Mouse (Mus musculus) embryonic facial prominence, embryonic 15.5 days (tissue): ENCODE measurements at regions not wholly inside any gene's neighbourhood (a gene's known extent, or its start where the extent isn't known, plus 50 kb on each side); places are given as distances from the start of the nearest gene placed in this dataset.
A peak's percentile ranks its signal among the peaks of the same experiment; 100 is the strongest.

Experiments used
- ATAC-seq: fragments of 200-750 bp; cut with Nextera tagmentation; 2 replicates; pipeline ENCODE4 v1.8.0; 2017; ENCODE audit warnings: low read depth, moderate TSS enrichment; ENCODE audit not compliant: insufficient number of reproducible peaks, low FRiP score, low TSS enrichment
- H3K27ac ChIP-seq: fragments of 300-500 bp; sonication (generic); replicated peaks from 2 replicates; pipeline ENCODE4 v1.5.1; 2015; ENCODE audit warnings: mild to moderate bottlenecking, inconsistent platforms
- H3K27me3 ChIP-seq: fragments of 300-500 bp; sonication (generic); 2 replicates; pipeline ENCODE4 v1.6.1; 2015; ENCODE audit warnings: inconsistent platforms
- H3K36me3 ChIP-seq: fragments of 300-500 bp; sonication (generic); 2 replicates; pipeline ENCODE4 v1.6.1; 2015; ENCODE audit warnings: mild to moderate bottlenecking, inconsistent platforms
- H3K4me1 ChIP-seq: fragments of 300-500 bp; sonication (generic); 2 replicates; pipeline ENCODE4 v1.6.1; 2015; ENCODE audit warnings: inconsistent platforms
- H3K4me2 ChIP-seq: fragments of 300-500 bp; sonication (generic); replicated peaks from 2 replicates; pipeline ENCODE4 v1.6.1; 2015; ENCODE audit warnings: mild to moderate bottlenecking, inconsistent platforms
- H3K4me3 ChIP-seq: fragments of 300-500 bp; sonication (generic); replicated peaks from 2 replicates; pipeline ENCODE4 v1.5.1; 2015; ENCODE audit warnings: mild to moderate bottlenecking, inconsistent platforms
- H3K9ac ChIP-seq: fragments of 300-500 bp; sonication (generic); 2 replicates; pipeline ENCODE4 v1.6.1; 2015; ENCODE audit warnings: inconsistent platforms
- H3K9me3 ChIP-seq: fragments of 300-500 bp; sonication (generic); replicated peaks from 2 replicates; pipeline ENCODE4 v1.6.1; 2016; ENCODE audit warnings: inconsistent platforms
- WGBS: fragments of 180-500 bp; shearing (Covaris S2); methylation state at CpG from one replicate; pipeline ENCODE4 v1.1.7; 2015; 5-methylcytosine and 5-hydroxymethylcytosine counted together

GRCm38 (mm10) chr15:94219907-94220306, 245.3 kb downstream of the Adamts20 start:
- Histone ChIP-seq H3K27ac (no peak overlapping the region), H3K36me3 (no peaks in the 10 kb centered on the region), H3K27me3 (no peaks in the 10 kb centered on the region), H3K4me1 (peaks cover 2% of the 10 kb centered on the region; the same call in 1 of the 2 replicates), H3K9me3 (no peaks in the 10 kb centered on the region), H3K4me2 (no peak overlapping the region), H3K9ac (no peak overlapping the region), H3K4me3 (no peak overlapping the region)
- ATAC-seq = no peak
- WGBS = 60% methylated on average over 5 of the region's 5 CpGs

- Histone ChIP-seq H3K9me3 (no peaks in the 10 kb centered on the region), H3K4me1 (peaks cover 13% of the 10 kb centered on the region; the same call in 1 of the 2 replicates), H3K27me3 (no peaks in the 10 kb centered on the region), H3K4me2 (no peak overlapping the region), H3K9ac (no peak overlapping the region), H3K4me3 (no peak overlapping the region), H3K27ac (no peak overlapping the region), H3K36me3 (no peaks in the 10 kb centered on the region)
- no peak for ATAC-seq
- WGBS = 79% methylated on average over 2 of the region's 2 CpGs
Observed at GRCm38 (mm10) chr15:94216703-94217102, 248.5 kb downstream of the Adamts20 start.

- no peak overlapping the region for H3K9ac ChIP-seq
- H3K4me2 ChIP-seq = no peak overlapping the region
Observed at GRCm38 (mm10) chr15:94214440-94214839, 250.8 kb downstream of the Adamts20 start.

GRCm38 (mm10) chr15:94213393-94213792, 251.8 kb downstream of the Adamts20 start:
- Histone ChIP-seq H3K27ac (no peak overlapping the region), H3K9ac (no peak overlapping the region), H3K27me3 (no peaks in the 10 kb centered on the region), H3K9me3 (no peaks in the 10 kb centered on the region), H3K4me3 (no peak overlapping the region), H3K4me2 (no peak overlapping the region), H3K36me3 (no peaks in the 10 kb centered on the region), H3K4me1 (peaks cover 13% of the 10 kb centered on the region; the same call in 1 of the 2 replicates)
- ATAC-seq = no peak
- WGBS = 13% methylated on average over 4 of the region's 4 CpGs

More at GRCm38 (mm10) chr15:94214440-94214839, 250.8 kb downstream of the Adamts20 start:
- H3K4me1 ChIP-seq = peaks cover 13% of the 10 kb centered on the region; the same call in 1 of the 2 replicates
- no peaks in the 10 kb centered on the region for H3K36me3 ChIP-seq
- H3K27me3 ChIP-seq = no peaks in the 10 kb centered on the region
- 25% methylated on average over 9 of the region's 9 CpGs for WGBS
- H3K9me3 ChIP-seq = no peaks in the 10 kb centered on the region
- no peak overlapping the region for H3K27ac ChIP-seq
- no peak overlapping the region for H3K4me3 ChIP-seq
- no peak for ATAC-seq

GRCm38 (mm10) chr15:94208476-94208875, 256.7 kb downstream of the Adamts20 start:
- H3K36me3 ChIP-seq = no peaks in the 10 kb centered on the region
- no peaks in the 10 kb centered on the region for H3K27me3 ChIP-seq
- no peak overlapping the region for H3K27ac ChIP-seq
- no peak overlapping the region for H3K4me2 ChIP-seq
- H3K9ac ChIP-seq = no peak overlapping the region
- 52% methylated on average over 1 of the region's 1 CpGs for WGBS
- ATAC-seq = no peak
- peaks cover 14% of the 10 kb centered on the region for H3K4me1 ChIP-seq
- no peak overlapping the region for H3K4me3 ChIP-seq
- no peaks in the 10 kb centered on the region for H3K9me3 ChIP-seq

- H3K9ac ChIP-seq = no peak overlapping the region
Observed at GRCm38 (mm10) chr15:94206454-94206853, 258.8 kb downstream of the Adamts20 start.

GRCm38 (mm10) chr15:94205309-94205893, 259.8 kb downstream of the Adamts20 start:
- WGBS = 33% methylated on average over 11 of the region's 11 CpGs
- ATAC-seq = no peak
- Histone ChIP-seq H3K4me2 (no peak overlapping the region), H3K4me3 (no peak overlapping the region), H3K27me3 (no peaks in the 10 kb centered on the region), H3K36me3 (no peaks in the 10 kb centered on the region), H3K9me3 (no peaks in the 10 kb centered on the region), H3K27ac (no peak overlapping the region), H3K4me1 (peaks cover 10% of the 10 kb centered on the region), H3K9ac (no peak overlapping the region)

More at GRCm38 (mm10) chr15:94206454-94206853, 258.8 kb downstream of the Adamts20 start:
- H3K27ac ChIP-seq = no peak overlapping the region
- no peaks in the 10 kb centered on the region for H3K36me3 ChIP-seq
- peaks cover 10% of the 10 kb centered on the region for H3K4me1 ChIP-seq
- no peaks in the 10 kb centered on the region for H3K27me3 ChIP-seq
- 82% methylated on average over 8 of the region's 8 CpGs for WGBS
- H3K4me3 ChIP-seq = no peak overlapping the region
- ATAC-seq = no peak
- no peak overlapping the region for H3K4me2 ChIP-seq
- H3K9me3 ChIP-seq = no peaks in the 10 kb centered on the region

- no peak overlapping the region for H3K9ac ChIP-seq
- no peaks in the 10 kb centered on the region for H3K36me3 ChIP-seq
- no peak overlapping the region for H3K4me3 ChIP-seq
- no peaks in the 10 kb centered on the region for H3K9me3 ChIP-seq
- H3K27me3 ChIP-seq = no peaks in the 10 kb centered on the region
- H3K4me2 ChIP-seq = no peak overlapping the region
- ATAC-seq = peak; percentile 54; the same call in 1 of the 2 replicates
- WGBS = 21% methylated on average over 7 of the region's 7 CpGs
- 0 out of 2 replicates have a peak overlapping the region, but pooled peaks have one; percentile 51 for H3K27ac ChIP-seq
- peaks cover 21% of the 10 kb centered on the region for H3K4me1 ChIP-seq
Observed at GRCm38 (mm10) chr15:94190081-94190488, 275.1 kb downstream of the Adamts20 start.

- Histone ChIP-seq H3K36me3 (no peaks in the 10 kb centered on the region), H3K4me2 (no peak overlapping the region), H3K27me3 (no peaks in the 10 kb centered on the region), H3K4me1 (peaks cover 21% of the 10 kb centered on the region), H3K9me3 (no peaks in the 10 kb centered on the region), H3K9ac (no peak overlapping the region), H3K4me3 (no peak overlapping the region), H3K27ac (no peak overlapping the region)
- no peak for ATAC-seq
- 50% methylated on average over 4 of the region's 4 CpGs for WGBS
Observed at GRCm38 (mm10) chr15:94187588-94187987, 277.6 kb downstream of the Adamts20 start.

- H3K4me3 ChIP-seq = no peak overlapping the region
- H3K9me3 ChIP-seq = no peaks in the 10 kb centered on the region
- H3K27ac ChIP-seq = no peak overlapping the region
- H3K27me3 ChIP-seq = no peaks in the 10 kb centered on the region
- H3K36me3 ChIP-seq = no peaks in the 10 kb centered on the region
- no peak for ATAC-seq
- 93% methylated on average over 6 of the region's 6 CpGs for WGBS
- H3K4me1 ChIP-seq = 0 out of 2 replicates have a peak, but pooled peaks cover 11% of the 10 kb centered on the region
- no peak overlapping the region for H3K4me2 ChIP-seq
- no peak overlapping the region for H3K9ac ChIP-seq
Observed at GRCm38 (mm10) chr15:94183663-94184375, 281.4 kb downstream of the Adamts20 start.

GRCm38 (mm10) chr15:94174083-94174482, 291.1 kb downstream of the Adamts20 start:
- H3K4me2 ChIP-seq = no peak overlapping the region
- H3K9ac ChIP-seq = no peak overlapping the region
- no peak overlapping the region for H3K4me3 ChIP-seq
- 49% methylated on average over 7 of the region's 7 CpGs for WGBS
- H3K27ac ChIP-seq = no peak overlapping the region
- no peaks in the 10 kb centered on the region for H3K27me3 ChIP-seq
- H3K9me3 ChIP-seq = no peaks in the 10 kb centered on the region
- no peaks in the 10 kb centered on the region for H3K36me3 ChIP-seq
- no peak for ATAC-seq
- H3K4me1 ChIP-seq = peaks cover 8% of the 10 kb centered on the region; the same call in 1 of the 2 replicates
